Mouse (Mus musculus): Measurements from ENCODE around the gene Gast. TPM values are rescaled to one million over a fixed set of nuclear protein-coding genes. Genes with fewer than 3 reads are reported as not detected.

The Gast gene
- polyA plus RNA-seq, 1 experiment from 2014 or later: not detected

DNA sequence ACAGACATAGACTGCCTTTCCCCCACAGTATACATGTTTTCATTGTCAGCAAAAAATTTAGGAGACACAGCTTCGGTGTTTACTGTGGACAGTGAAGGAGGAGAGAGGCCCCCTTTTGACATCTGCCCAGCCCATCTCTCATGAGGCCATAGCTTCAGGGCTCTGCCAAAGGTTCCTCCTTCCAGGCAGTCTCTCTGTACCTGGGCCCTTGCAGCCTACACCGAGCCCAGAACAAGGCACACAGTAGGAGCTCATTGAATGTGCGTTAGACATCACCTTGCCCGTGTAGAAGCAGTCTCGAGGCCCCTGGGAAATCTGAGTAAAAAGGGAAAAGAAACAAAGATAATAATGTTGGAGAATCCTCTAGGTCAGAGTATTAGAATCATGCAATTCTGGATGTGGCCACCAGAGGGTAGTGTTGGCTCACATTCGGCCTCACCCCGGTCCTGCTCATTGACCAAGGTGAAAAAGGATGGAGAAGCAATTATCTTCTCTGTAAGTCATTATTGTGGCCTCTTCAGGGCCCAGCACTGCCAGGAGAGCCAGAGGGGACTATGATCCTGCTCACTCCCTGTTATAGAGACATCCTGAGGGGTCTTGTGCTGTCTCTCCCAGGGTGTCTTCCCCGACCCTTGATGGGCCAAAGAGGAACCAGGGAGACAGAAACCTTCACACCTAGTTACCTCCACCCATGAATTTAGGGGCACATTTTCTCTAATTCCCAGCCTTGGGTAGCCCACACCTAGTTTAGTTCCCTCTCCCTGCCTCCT is 28.2 kb downstream of the Gast start:
- no peak overlapping the region for H3K9ac ChIP-seq
- peak; percentile 46; the same call in 1 of the 2 replicates for ATAC-seq (ENCODE audit: insufficient read depth)
- H3K4me1 ChIP-seq (ENCODE audit: insufficient read depth): no peaks in the 10 kb centered on the region
- H3K4me2 ChIP-seq: no peak overlapping the region
- TF ChIP-seq CTCF (IDR thresholded peaks at IDR 0.05; ENCODE audit: low read depth): peak; percentile 93
- no peaks in the 10 kb centered on the region for H3K36me3 ChIP-seq (ENCODE audit: insufficient read depth)
- H3K4me3 ChIP-seq (ENCODE audit: low read depth, low read length): no peak overlapping the region
- WGBS: 13% methylated on average over 8 of the region's 8 CpGs
- H3K27ac ChIP-seq (ENCODE audit: low read depth): no peak overlapping the region
- H3K9me3 ChIP-seq (ENCODE audit: low read depth, low read length): no peaks in the 10 kb centered on the region
- peak; percentile 90 for DNase-seq
- peaks cover 12% of the 10 kb centered on the region for H3K27me3 ChIP-seq (ENCODE audit: insufficient read depth, low read length)

DNA sequence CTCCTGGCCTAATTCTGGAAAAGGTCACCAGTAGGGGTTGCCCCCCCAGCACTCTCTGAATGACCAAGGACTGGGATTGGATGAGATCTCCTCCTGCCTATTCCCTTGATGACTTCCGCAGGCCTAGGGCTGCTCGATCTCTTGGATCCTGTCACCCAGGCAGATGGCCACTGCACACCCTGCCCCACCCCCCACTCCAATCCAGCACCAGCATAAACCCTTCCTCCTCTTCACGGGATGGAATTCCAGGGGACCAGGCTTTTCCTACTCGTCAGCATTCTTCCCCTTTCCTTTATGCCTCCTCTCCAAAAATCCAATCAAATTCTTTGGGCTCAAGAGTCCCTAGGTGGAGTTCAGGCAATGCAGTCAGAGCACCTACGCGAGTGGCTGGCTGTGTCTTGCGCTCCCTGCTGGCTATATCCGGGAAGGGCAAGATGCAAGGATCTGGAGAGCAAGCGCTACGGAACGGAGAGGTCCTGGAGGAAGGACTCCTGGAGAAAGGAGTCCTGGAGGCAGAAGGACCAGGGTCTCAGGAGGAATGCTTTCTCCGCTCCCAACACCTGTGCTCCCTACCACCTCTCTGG is 28.9 kb downstream of the Gast start:
- Histone ChIP-seq H3K36me3 (ENCODE audit: insufficient read depth) (no peaks in the 10 kb centered on the region), H3K4me3 (ENCODE audit: low read depth, low read length) (no peak overlapping the region), H3K27me3 (ENCODE audit: insufficient read depth, low read length) (peaks cover 9% of the 10 kb centered on the region; the same call in 1 of the 2 replicates), H3K4me1 (ENCODE audit: insufficient read depth) (no peaks in the 10 kb centered on the region), H3K9ac (no peak overlapping the region), H3K9me3 (ENCODE audit: low read depth, low read length) (no peaks in the 10 kb centered on the region), H3K27ac (ENCODE audit: low read depth) (no peak overlapping the region), H3K4me2 (no peak overlapping the region)
- peak; percentile 84 for TF ChIP-seq CTCF (IDR thresholded peaks at IDR 0.05; ENCODE audit: low read depth)
- peak; percentile 84 for DNase-seq
- WGBS: 14% methylated on average over 12 of the region's 12 CpGs
- peak; percentile 58 for ATAC-seq (ENCODE audit: insufficient read depth)

DNA sequence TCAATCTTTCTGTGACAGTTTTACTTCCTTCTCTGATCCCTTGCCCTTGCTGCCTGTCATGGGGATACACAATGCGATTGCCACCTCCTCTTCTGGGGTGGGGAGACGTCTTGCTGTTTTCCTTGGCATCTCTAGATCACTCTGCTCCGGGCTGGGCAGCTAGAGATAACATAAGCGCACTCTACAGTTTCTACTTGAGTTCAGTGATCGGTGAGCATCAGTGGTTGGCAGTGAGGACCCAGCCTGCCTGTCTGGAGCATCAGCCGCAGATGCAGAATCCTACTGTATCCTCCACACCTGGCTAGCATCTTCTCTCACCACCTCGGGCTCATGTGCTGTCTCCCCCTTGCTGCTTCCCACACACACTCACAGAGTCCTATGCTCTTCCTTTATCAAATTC is 34.9 kb downstream of the Gast start:
- peaks cover 32% of the 10 kb centered on the region for H3K36me3 ChIP-seq (ENCODE audit: insufficient read depth)
- H3K4me3 ChIP-seq (ENCODE audit: low read depth, low read length): no peak overlapping the region
- H3K9me3 ChIP-seq (ENCODE audit: low read depth, low read length): no peaks in the 10 kb centered on the region
- no peak for ATAC-seq (ENCODE audit: insufficient read depth)
- no peaks in the 10 kb centered on the region for H3K27me3 ChIP-seq (ENCODE audit: insufficient read depth, low read length)
- DNase-seq: no peak
- WGBS: 57% methylated on average over 7 of the region's 7 CpGs
- H3K9ac ChIP-seq: no peak overlapping the region
- no peak for TF ChIP-seq CTCF (IDR thresholded peaks at IDR 0.05; ENCODE audit: low read depth)
- H3K4me2 ChIP-seq: no peak overlapping the region
- H3K27ac ChIP-seq (ENCODE audit: low read depth): no peak overlapping the region
- H3K4me1 ChIP-seq (ENCODE audit: insufficient read depth): no peaks in the 10 kb centered on the region

DNA sequence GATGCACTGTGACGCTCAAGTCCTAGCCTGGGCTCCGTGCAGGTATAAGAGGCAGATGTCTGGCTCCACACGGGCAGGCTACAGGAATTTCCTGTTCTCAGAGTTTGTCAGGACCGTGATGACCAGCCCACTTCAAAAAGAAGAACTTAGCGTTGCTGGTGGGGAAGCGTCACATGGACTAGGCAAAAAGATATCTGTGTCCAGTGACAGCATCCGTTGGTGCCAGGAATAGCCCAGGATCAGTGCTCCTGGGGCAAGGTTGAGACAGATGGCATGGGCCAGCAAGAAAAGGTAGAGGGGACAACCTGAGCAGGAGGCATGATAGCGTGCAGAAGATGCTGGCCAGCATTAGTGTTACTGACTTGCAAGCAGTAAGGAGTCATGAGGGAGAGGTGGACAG is 35.6 kb downstream of the Gast start:
- no peak overlapping the region for H3K9ac ChIP-seq
- TF ChIP-seq CTCF (IDR thresholded peaks at IDR 0.05; ENCODE audit: low read depth): no peak

DNA sequence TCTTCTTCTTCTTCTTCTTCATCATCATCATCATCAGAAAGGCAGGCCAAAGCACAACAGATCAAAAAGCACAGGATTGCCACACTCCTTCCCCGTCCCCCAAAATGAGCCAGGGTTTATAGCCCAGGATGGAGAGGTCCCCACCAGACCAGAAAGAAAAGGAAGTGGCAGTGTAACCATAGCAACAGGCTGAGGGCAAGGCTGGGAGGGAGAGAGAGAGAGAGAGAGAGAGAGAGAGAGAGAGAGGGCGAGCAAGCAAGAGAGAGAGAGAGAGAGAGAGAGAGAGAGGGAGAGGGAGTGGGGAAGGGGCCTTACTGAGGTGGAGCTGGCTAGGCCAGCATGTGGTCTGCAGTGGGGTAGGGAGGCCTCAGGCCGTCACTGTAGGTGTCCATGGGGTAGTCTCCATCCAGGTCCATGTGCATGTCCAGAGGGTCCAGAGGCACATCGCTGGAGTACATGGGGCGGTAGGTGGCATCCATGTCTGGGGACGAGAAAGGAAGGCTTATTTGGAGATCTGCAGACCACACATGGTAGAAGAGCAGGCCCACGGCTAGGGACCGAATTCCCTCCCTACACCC is 37.9 kb downstream of the Gast start:
- no peak for ATAC-seq (ENCODE audit: insufficient read depth)
- Histone ChIP-seq H3K4me2 (no peak overlapping the region), H3K27me3 (ENCODE audit: insufficient read depth, low read length) (no peaks in the 10 kb centered on the region), H3K4me1 (ENCODE audit: insufficient read depth) (no peaks in the 10 kb centered on the region), H3K4me3 (ENCODE audit: low read depth, low read length) (no peak overlapping the region), H3K36me3 (ENCODE audit: insufficient read depth) (peaks cover 57% of the 10 kb centered on the region), H3K27ac (ENCODE audit: low read depth) (no peak overlapping the region), H3K9me3 (ENCODE audit: low read depth, low read length) (no peaks in the 10 kb centered on the region), H3K9ac (no peak overlapping the region)
- no peak for DNase-seq
- WGBS: 78% methylated on average over 8 of the region's 8 CpGs
- TF ChIP-seq CTCF (IDR thresholded peaks at IDR 0.05; ENCODE audit: low read depth): no peak

More for the DNA sequence above, 35.6 kb downstream of the Gast start:
- peaks cover 35% of the 10 kb centered on the region for H3K36me3 ChIP-seq (ENCODE audit: insufficient read depth)
- H3K9me3 ChIP-seq (ENCODE audit: low read depth, low read length): no peaks in the 10 kb centered on the region
- H3K4me2 ChIP-seq: no peak overlapping the region
- DNase-seq: no peak
- ATAC-seq (ENCODE audit: insufficient read depth): no peak
- H3K4me3 ChIP-seq (ENCODE audit: low read depth, low read length): no peak overlapping the region
- H3K27ac ChIP-seq (ENCODE audit: low read depth): no peak overlapping the region
- H3K27me3 ChIP-seq (ENCODE audit: insufficient read depth, low read length): no peaks in the 10 kb centered on the region
- 60% methylated on average over 8 of the region's 8 CpGs for WGBS
- no peaks in the 10 kb centered on the region for H3K4me1 ChIP-seq (ENCODE audit: insufficient read depth)

DNA sequence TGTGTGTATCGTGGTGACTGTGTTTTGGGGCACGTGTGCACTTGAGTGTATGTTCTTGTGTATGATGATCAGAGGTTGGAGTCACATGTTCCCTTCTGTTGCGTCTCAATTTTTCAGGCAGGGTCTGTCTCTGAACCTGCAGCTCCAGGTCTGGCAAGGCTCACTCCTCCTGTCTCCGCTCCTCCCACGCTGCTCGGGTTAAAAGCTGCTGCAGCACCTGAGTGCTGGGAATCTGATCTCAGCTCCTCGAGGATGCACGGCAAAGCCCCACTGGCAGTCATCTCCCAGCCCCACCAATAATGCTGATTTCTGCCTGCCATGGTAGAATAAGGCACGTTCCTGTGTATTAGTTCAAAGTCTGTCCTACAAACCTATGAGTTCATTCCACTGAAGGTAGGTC is 40.9 kb downstream of the Gast start:
- no peak overlapping the region for H3K4me3 ChIP-seq (ENCODE audit: low read depth, low read length)
- no peak for DNase-seq
- peaks cover 75% of the 10 kb centered on the region for H3K36me3 ChIP-seq (ENCODE audit: insufficient read depth)
- WGBS: 84% methylated on average over 9 of the region's 9 CpGs
- H3K27ac ChIP-seq (ENCODE audit: low read depth): no peak overlapping the region
- no peak for TF ChIP-seq CTCF (IDR thresholded peaks at IDR 0.05; ENCODE audit: low read depth)
- H3K4me2 ChIP-seq: no peak overlapping the region
- no peak overlapping the region for H3K9ac ChIP-seq
- ATAC-seq (ENCODE audit: insufficient read depth): no peak
- no peaks in the 10 kb centered on the region for H3K4me1 ChIP-seq (ENCODE audit: insufficient read depth)
- no peaks in the 10 kb centered on the region for H3K27me3 ChIP-seq (ENCODE audit: insufficient read depth, low read length)
- no peaks in the 10 kb centered on the region for H3K9me3 ChIP-seq (ENCODE audit: low read depth, low read length)

DNA sequence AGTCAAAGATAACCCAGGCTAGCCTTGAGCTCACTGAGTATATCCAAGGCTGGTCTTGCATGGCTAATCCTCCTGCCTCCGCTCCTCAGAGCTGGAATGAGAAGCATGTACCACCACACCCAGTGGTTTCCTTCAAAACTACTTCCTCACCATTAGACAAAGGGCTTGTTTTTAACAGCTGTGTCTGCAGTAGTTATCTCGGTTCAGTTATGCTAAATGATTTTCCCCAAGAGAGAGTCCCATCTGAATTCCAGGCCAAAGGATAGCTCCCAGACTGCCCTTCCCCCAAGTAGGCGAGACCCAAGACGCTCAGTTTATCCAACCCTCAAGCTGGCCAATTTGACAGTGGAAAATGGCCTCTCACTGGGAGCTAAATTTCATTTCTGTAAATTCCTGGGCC is 41.8 kb downstream of the Gast start:
- Histone ChIP-seq H3K9me3 (ENCODE audit: low read depth, low read length) (no peaks in the 10 kb centered on the region), H3K4me1 (ENCODE audit: insufficient read depth) (no peaks in the 10 kb centered on the region), H3K9ac (no peak overlapping the region), H3K4me2 (no peak overlapping the region), H3K4me3 (ENCODE audit: low read depth, low read length) (no peak overlapping the region), H3K36me3 (ENCODE audit: insufficient read depth) (peaks cover 81% of the 10 kb centered on the region), H3K27me3 (ENCODE audit: insufficient read depth, low read length) (no peaks in the 10 kb centered on the region), H3K27ac (ENCODE audit: low read depth) (no peak overlapping the region)
- no peak for DNase-seq
- no peak for TF ChIP-seq CTCF (IDR thresholded peaks at IDR 0.05; ENCODE audit: low read depth)
- WGBS: 75% methylated on average over 4 of the region's 4 CpGs
- ATAC-seq (ENCODE audit: insufficient read depth): no peak
